Mouse (Mus musculus) cerebellum, adult 11-12 months (tissue): Measurements from ENCODE around the gene Abce1.

Source experiments
- DNase-seq: peaks from one replicate; pipeline ENCODE4 v3.0.0; 2022

The Abce1 gene

DNA sequence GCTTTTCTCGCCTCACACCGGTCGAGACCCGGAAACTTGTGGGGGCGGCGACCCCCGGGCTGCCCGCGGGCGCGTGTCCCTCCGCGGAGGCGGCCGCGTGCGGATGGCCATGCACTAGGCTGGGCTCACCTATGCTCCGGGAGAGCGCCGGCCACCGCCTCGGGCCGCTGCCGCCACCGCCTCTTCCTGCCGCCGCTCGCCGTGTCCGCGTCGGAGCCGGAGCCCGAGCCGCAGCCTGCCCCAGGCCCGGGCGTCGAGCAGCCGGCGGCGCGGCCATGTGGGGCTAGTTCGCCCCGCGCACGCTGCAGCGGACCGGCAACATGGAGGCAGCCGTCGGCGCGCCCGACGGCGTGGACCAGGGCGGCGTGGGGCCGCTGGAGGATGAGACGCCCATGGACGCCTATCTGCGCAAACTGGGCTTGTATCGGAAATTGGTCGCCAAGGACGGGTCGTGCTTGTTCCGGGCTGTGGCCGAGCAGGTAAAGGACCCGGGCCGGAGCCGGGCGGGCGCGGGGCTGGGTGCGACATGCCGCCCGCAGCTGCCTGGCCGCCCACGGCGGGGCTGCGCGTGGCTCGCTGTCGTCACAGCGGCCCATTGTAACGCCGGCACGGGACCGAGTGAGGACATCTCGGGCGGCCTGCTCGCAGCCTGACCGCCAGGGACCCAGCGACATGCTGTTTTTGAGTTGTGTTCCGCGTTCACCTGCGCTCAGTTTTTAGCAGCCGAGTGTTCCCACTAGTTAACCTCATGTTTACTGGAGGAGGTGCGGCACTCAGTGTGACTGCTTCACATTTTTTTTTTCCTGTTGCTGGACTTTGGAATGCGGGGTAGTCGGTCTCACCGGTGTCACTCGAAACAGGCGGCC lies 71.7 kb downstream of the Abce1 start, which contains the start of gene Otud4:
TSS of gene Otud4 (plus strand) at position 33 of the 866 bp plus-strand sequence.
- DNase-seq: peak; percentile 62

DNA sequence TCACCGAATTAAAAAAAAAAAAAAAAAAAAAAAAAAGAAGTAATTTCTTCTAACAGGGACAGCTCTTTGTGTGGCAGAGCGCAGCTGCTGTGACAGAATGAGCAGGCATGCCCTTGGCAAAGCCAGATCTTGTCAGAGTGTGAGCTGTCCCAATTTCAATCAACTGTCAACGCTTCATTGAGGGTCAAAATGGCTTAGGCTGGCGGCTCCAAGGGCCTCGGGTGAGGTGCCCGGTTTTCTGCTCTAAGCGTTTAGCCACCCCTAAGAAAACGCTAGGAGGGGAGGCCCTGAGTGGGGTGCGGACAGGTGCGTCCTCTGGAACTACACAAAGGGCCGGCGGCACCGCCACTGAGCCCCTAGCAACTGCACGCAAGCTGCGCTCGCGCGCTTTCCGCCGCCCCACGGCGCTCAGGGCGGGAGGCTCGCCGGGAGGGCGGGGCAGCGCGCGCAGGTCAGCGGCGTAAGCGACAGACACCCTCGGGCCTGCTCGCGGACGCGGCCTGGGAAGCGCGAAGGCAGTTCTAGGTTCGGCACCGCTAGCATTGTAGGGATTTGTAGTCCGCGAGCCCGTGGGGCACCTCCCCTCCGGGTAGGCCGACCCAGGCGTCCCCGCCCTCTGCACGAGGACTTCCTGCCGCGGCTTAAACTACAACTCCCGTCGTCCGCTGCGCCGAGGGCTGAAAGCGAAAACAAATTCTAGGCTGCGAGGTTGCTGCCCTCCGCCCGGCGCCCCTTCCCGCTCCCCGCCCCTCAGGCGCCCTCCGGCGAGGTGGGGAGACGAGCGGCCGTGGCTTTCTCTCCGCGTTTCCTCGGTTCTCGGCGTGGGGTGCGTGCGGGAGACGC lies 72.6 kb downstream of the Abce1 start:
- peak; percentile 99 for DNase-seq

DNA sequence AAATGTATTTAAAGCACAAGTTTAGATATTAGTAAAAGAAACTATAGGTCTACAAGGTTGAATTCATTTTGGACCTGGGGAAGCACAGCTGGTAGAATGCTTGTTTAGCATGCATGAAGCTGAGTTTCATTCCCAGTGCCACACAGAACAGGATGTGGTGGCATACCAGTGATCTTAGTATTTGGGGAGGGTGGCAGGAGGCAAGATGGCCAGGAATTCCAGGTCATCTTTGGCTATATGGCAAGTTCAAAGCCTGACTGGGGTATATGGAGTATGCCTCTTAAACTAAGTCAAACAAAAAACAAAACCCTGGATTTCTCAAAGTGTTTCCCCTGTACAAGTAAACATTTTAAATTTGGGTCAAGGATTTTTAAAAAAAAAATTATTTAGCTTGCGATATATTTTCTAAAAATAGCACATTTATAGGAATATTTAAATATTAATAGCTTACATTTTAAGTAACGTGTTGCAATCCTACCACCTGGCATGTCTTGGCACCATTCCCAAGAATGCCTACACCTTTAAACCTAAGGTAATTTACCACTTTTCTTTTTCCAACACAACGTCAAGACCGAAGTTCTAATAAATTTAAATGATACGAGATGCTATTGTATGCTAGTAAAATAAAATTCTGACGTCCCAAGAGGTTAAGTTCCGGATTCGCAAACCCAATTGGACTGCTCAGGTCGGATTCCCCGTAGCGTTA lies 73.4 kb downstream of the Abce1 start:
- DNase-seq: peak; percentile 54

DNA sequence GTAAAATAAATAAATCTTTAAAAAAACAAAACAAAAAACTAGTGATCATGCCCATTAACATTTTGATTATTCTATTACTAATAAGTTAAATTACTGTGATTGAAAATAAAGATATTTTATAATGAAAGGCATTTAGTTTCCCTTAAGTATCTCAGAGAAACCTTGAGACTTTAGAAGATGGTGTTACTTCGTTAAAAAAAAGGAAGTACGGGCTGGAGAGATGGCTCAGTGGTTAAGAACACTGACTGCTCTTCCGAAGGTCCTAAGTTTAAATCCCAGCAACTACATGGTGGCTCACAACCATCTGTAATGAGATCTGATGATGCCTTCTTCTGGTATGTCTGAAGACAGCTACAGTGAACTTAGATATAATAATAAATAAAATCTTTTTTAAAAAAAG lies 74.3 kb downstream of the Abce1 start:
- DNase-seq: no peak

DNA sequence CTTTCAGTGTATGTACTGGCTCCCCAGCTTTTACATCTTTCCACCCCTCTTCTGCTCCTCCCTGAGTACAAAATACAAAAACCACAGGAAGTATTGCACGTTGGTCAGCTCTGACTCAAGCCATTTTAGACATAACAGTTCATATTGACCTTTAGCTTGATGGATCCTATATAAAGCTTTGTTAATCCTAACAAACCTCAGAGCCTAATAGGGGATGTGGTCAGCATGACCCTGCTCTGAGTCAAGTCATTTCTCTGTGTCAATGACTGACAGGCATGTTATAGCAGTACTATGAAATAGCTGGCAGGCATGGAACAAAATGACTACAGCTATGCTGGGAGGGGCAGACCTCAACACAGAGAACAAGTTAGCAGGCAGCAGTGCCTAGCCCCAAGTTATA lies 75.4 kb downstream of the Abce1 start:
- DNase-seq: no peak

DNA sequence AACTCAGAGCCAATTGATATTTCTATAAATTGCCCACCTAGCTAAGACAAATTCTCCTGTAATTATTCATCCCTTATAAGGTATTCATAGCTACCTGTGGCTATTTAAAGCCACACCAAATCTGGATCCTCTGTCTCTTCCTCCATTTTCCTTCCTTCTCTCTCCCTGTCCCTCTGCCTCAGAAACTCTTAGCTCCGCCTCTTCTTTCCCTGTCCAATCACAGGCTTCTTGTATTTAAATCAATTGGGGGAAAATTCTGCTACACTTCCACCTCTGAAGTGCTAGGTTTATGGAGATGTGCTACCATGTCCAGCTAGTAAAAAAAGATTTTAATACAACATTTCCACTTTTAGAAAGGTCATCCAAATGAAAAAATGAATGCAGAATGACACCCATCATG lies 76.0 kb downstream of the Abce1 start:
- DNase-seq: no peak
